Mouse (Mus musculus) CD4-positive, CD25-positive, alpha-beta regulatory T cell (primary cell): Measurements from ENCODE around the gene Rel. TPM values are rescaled to one million over a fixed set of nuclear protein-coding genes. Genes with fewer than 3 reads are reported as not detected.

Experiments
- polyA plus RNA-seq: library from polyadenylated mRNA; unstranded; fragments of 100-300 nt; shearing (Covaris generic); gene quantifications from one replicate; pipeline ENCODE4 v1.2.1, GENCODE M21; 2017

Gene Rel
- polyA plus RNA-seq: 28.5 TPM

GRCm38 (mm10) chr11:23770760-23771506, at the start of gene Rel:
Gene Rel (minus strand): TSS chr11:23770970.

Other genes with a start within 250 kb of the Rel start
- not detected for gene 1700093K21Rik, start 249.8 kb downstream of the Rel start, polyA plus RNA-seq
- gene 0610010F05Rik, start 137.3 kb downstream of the Rel start, polyA plus RNA-seq: 5.5 TPM
- gene Pus10, start 105.3 kb downstream of the Rel start, polyA plus RNA-seq: 19.0 TPM
- 24.6 TPM for gene Pex13, start 105.0 kb downstream of the Rel start, polyA plus RNA-seq
- 56.7 TPM for gene Papolg, start 124.3 kb upstream of the Rel start, polyA plus RNA-seq